Mouse (Mus musculus) embryonic fibroblast, embryonic 13.5 days (primary cell): ENCODE data around the gene Defa23. TPM values are rescaled to one million over a fixed set of nuclear protein-coding genes. Genes with fewer than 3 reads are reported as not detected.
"Not testable (repeated sequence)": the region's sequence is repeated elsewhere in the genome, so short reads cannot be mapped to it uniquely, and the experiment has no call there.

Experiments used
- H3K27ac ChIP-seq: 2 replicates; pipeline ENCODE4 v1.5.1; 2012; ENCODE audit warnings: low read length, control low read depth, inconsistent platforms; ENCODE audit not compliant: insufficient read depth
- H3K4me1 ChIP-seq: 2 replicates; pipeline ENCODE4 v1.6.1; 2011; ENCODE audit warnings: low read length; ENCODE audit not compliant: control insufficient read depth, insufficient read depth
- H3K4me3 ChIP-seq: 2 replicates; pipeline ENCODE4 v1.5.1; 2011; ENCODE audit warnings: mild to moderate bottlenecking, control low read depth, low read length; ENCODE audit not compliant: insufficient read depth
- CTCF ChIP-seq: IDR thresholded peaks from 2 replicates; pipeline ENCODE4 v1.5.1; 2011; ENCODE audit warnings: mild to moderate bottlenecking, control low read depth, low read length, moderate library complexity, borderline replicate concordance; ENCODE audit not compliant: insufficient read depth
- POLR2A ChIP-seq: IDR thresholded peaks from 2 replicates; pipeline ENCODE4 v1.6.1; 2011; ENCODE audit warnings: low read depth, mild to moderate bottlenecking, control low read depth, low read length, moderate library complexity
- polyA plus RNA-seq: library from polyadenylated mRNA; stranded (reverse); fragments of >200 nt; gene quantifications from 2 replicates; pipeline ENCODE4 v1.2.4, GENCODE M21; 2011; ENCODE audit warnings: low read depth; ENCODE audit not compliant: missing spikeins, insufficient read length

The Defa23 gene
- polyA plus RNA-seq: not detected in 2 replicates

- not testable (repeated sequence) for H3K4me3 ChIP-seq, H3K27ac ChIP-seq, H3K4me1 ChIP-seq
Observed at GRCm38 (mm10) chr8:21054747-21055146, at the start of gene Defa23. Gene Defa23, plus strand, starts transcription at chr8:21055047.

DNA sequence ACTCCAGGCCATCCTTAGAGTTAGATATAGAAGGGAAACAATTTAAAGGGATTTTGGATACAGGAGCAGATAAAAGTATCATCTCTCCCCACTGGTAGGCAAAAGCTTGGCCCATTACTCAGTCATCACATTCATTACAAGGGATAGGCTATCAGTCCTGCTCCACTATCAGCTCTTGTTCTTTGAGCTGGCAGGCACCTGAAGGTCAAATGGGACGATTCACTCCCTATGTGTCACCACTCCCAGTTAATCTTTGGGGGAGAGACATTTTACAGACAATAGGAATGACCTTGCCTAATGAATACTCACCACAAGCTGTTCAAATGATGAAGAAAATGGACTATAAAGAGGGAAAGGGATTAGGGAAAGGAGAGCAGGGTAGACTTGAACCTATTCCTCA, 48.0 kb upstream of the Defa23 start:
- Histone ChIP-seq H3K4me3 (no peak overlapping the region), H3K27ac (no peak overlapping the region), H3K4me1 (no peaks in the 10 kb centered on the region)
- TF ChIP-seq POLR2A: no peak
- no peak for TF ChIP-seq CTCF

DNA sequence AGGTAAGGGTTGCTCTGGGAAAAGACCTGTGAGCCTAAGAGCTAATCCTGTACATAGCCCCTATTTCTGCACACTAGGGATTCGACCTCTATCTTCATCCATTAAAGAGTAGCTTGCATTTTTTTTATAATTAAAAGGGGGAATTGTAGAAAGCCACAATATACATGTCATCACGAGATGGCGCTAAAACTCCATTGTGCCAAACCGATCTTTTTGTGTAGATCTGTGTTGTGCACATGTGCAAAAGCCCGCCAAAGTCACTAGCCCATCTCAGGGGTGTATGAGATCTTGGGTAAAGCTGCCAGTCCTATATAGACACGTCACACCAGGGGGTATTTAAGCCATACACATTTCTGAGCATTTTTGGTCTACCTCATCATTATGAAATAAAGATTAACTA, 46.3 kb upstream of the Defa23 start:
- H3K4me3 ChIP-seq, H3K4me1 ChIP-seq, H3K27ac ChIP-seq: not testable (repeated sequence)

DNA sequence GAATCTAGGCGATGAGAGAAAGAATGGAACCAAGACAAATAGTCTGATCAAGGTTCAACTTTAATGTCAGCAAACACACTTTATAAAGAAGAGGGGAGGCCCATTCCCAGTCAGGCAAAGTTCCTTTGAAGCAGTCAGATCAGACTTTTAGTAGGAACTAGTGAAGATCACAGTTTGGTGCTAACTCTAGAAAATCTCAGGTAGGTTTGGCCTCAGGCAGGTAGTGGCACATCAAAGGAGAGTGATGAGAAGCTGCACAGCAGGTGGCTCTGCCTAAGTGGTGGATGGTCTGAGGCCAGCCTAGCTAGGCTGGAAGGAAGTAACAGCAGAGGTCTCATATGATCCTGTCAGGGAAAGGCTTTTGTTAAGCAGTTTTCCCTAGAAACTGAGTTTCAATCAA, 44.3 kb upstream of the Defa23 start:
- not testable (repeated sequence) for H3K27ac ChIP-seq, H3K4me3 ChIP-seq, H3K4me1 ChIP-seq

- H3K4me3 ChIP-seq, H3K27ac ChIP-seq, H3K4me1 ChIP-seq: not testable (repeated sequence)
Observed at GRCm38 (mm10) chr8:21025245-21025644, 29.6 kb upstream of the Defa23 start, which contains the start of gene Defa21. Gene Defa21, plus strand, starts transcription at chr8:21025545.

GRCm38 (mm10) chr8:21064738-21065137, 9.9 kb downstream of the Defa23 start, which contains the start of gene Defa35:
Gene Defa35, plus strand, starts transcription at chr8:21065038.
- not testable (repeated sequence) for H3K4me3 ChIP-seq, H3K27ac ChIP-seq, H3K4me1 ChIP-seq

DNA sequence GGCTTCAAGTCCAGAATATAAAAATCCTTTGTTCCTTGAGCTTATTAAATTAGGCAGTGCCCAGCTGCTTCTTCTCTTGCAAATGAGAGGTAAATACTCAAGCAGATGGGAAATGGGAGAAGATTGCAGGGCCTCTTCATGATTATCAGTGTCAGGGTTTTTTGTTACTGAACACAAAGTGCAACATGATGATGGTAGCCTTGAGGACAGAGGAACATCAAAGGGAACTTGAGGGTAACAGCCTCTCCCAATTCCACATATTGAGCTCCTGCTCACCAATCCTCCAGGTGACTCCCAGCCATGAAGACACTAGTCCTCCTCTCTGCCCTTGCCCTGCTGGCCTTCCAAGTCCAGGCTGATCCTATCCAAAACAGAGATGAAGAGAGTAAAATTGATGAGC, 29.3 kb downstream of the Defa23 start, which contains the start of gene Defa25:
Defa25 (plus strand) TSS at position 301 of the 400 bp plus-strand sequence.
- not testable (repeated sequence) for H3K27ac ChIP-seq, H3K4me3 ChIP-seq, H3K4me1 ChIP-seq

DNA sequence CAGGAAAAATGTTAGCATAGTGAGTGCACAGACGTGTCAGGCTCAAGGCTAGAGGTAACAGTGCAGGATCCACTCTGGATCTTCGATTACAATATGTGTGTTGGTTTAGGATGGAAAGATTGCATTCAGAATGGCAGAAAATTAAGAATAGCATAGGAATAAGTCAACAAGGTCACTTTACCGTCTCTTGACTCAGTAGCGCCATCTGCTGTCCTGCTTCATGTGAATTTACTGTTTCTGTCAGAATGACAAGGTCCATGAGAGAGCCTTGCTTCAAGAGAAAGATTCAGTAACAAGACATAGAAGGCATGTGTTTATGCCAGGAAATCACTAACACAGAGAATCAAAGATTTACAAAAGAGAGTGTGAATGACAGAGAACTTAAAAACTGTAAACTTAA, 38.3 kb downstream of the Defa23 start:
- Histone ChIP-seq H3K27ac (no peak overlapping the region), H3K4me3 (no peak overlapping the region), H3K4me1 (no peaks in the 10 kb centered on the region)
- no peak for TF ChIP-seq POLR2A
- no peak for TF ChIP-seq CTCF

DNA sequence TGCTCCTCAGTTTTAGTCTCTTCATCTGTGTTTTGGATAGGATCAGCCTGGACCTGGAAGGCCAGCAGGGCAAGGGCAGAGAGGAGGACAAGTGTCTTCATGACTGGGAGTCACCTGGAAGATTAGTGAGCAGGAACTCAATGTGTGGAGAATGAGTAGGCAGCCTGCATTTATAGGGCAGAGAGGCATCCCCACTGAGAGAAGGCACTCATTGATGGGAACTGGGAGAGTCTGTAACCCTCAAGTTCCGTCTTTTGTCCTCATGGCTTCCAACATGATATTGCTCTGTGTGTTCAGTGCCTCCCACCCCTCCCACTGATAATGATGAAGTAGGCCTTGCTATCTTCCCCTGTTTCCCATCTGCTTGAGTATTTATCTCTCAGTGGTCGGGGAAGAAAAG, 41.1 kb downstream of the Defa23 start, which contains the start of gene Gm14851:
Gm14851 (minus strand) TSS at position 101 of the 400 bp plus-strand sequence.
- H3K27ac ChIP-seq, H3K4me3 ChIP-seq, H3K4me1 ChIP-seq: not testable (repeated sequence)

Other genes starting within 250 kb of the Defa23 start
- gene Defb33, start 162.4 kb upstream of the Defa23 start, polyA plus RNA-seq: not detected in 2 replicates
- not detected in 2 replicates for gene Gm15056, start 152.4 kb upstream of the Defa23 start, polyA plus RNA-seq
- not detected in 2 replicates for gene Gm6040, start 133.0 kb upstream of the Defa23 start, polyA plus RNA-seq
- not detected in 2 replicates for gene AY761185, start 110.3 kb upstream of the Defa23 start, polyA plus RNA-seq
- gene Defa21, start 29.5 kb upstream of the Defa23 start, polyA plus RNA-seq: not detected in 2 replicates
- gene Defa35, start 10.0 kb downstream of the Defa23 start, polyA plus RNA-seq: not detected in 2 replicates
- gene Defa25, start 29.4 kb downstream of the Defa23 start, polyA plus RNA-seq: not detected in 2 replicates
- gene Gm14851, start 41.0 kb downstream of the Defa23 start, polyA plus RNA-seq: not detected in 2 replicates
- not detected in 2 replicates for gene Defa30, start 79.6 kb downstream of the Defa23 start, polyA plus RNA-seq
- gene Defa22, start 107.2 kb downstream of the Defa23 start, polyA plus RNA-seq: not detected in 2 replicates
- not detected in 2 replicates for gene Defa31, start 136.6 kb downstream of the Defa23 start, polyA plus RNA-seq
- gene Gm15293, start 146.5 kb downstream of the Defa23 start, polyA plus RNA-seq: not detected in 2 replicates
- gene Gm15292, start 194.7 kb downstream of the Defa23 start, polyA plus RNA-seq: not detected in 2 replicates